7 mouse cellular contexts compared by ENCODE assay signal in genomic region chr8:105519591-105519990, GRCm38 (mm10). TPM values are rescaled to one million over a fixed set of nuclear protein-coding genes. Genes with fewer than 3 reads are reported as not detected.
DNase-seq lines count a peak whose midpoint lies in the region; ATAC-seq and TF ChIP-seq lines count a peak whose summit lies in the region.

No protein-coding gene starts in this region.

- peak overlapping the region; percentile 59 for H3K4me3 ChIP-seq in lung, embryonic 14.5 days (ENCODE audit: low read depth, low read length)
- H3K4me3 ChIP-seq in lung, adult 2 months (replicated peaks; ENCODE audit: extremely low read depth, low read depth, low read length): no peak overlapping the region
- H3K4me3 ChIP-seq in forebrain, embryonic 16.5 days (replicated peaks; ENCODE audit: low read length): no peak overlapping the region
- peak overlapping the region; percentile 67 for H3K4me3 ChIP-seq in liver, embryonic 12.5 days
- H3K4me3 ChIP-seq in stomach, embryonic 15.5 days (replicated peaks): peak overlapping the region; percentile 56; the same call in 1 of the 2 replicates

- H3K9ac ChIP-seq in lung, embryonic 14.5 days: peak overlapping the region; percentile 64; the same call in 1 of the 2 replicates
- H3K9ac ChIP-seq in forebrain, embryonic 16.5 days (replicated peaks; ENCODE audit: low read depth, low read length): no peak overlapping the region
- H3K9ac ChIP-seq in liver, embryonic 12.5 days: peak overlapping the region; percentile 71; the same call in 1 of the 2 replicates
- H3K9ac ChIP-seq in stomach, embryonic 15.5 days: 0 out of 2 replicates have a peak overlapping the region, but pooled peaks have one; percentile 56

- peak; percentile 59 for DNase-seq in lung, embryonic 14.5 days
- no peak for DNase-seq in lung, adult 2 months
- DNase-seq in ovary, postnatal 14 days (ENCODE audit: low spot score): no peak

- H3K4me2 ChIP-seq in lung, embryonic 14.5 days: peak overlapping the region; percentile 99
- H3K4me2 ChIP-seq in forebrain, embryonic 16.5 days (ENCODE audit: low read length): peak overlapping the region; percentile 98
- H3K4me2 ChIP-seq in liver, embryonic 12.5 days: peak overlapping the region; percentile 100
- peak overlapping the region; percentile 100 for H3K4me2 ChIP-seq in stomach, embryonic 15.5 days

- no peak for ATAC-seq in lung, embryonic 14.5 days (ENCODE audit: insufficient read depth)
- no peak for ATAC-seq in forebrain, embryonic 16.5 days
- no peak for ATAC-seq in liver, embryonic 12.5 days
- ATAC-seq in stomach, embryonic 15.5 days (ENCODE audit: insufficient read depth, low FRiP score, low read depth): no peak
- ATAC-seq in megakaryocyte progenitor cell, adult 5-6 weeks (replicated peaks; ENCODE audit: poor library complexity): no peak

- no peak for TF ChIP-seq CTCF in lung, embryonic 14.5 days (IDR thresholded peaks at IDR 0.05; ENCODE audit: low read depth)
- no peak for TF ChIP-seq CTCF in lung, adult 2 months (IDR thresholded peaks at IDR 0.05; ENCODE audit: insufficient read depth, low read length)

- H3K4me1 ChIP-seq in lung, embryonic 14.5 days (ENCODE audit: insufficient read depth): peaks cover 24% of the 10 kb centered on the region
- H3K4me1 ChIP-seq in lung, adult 2 months (ENCODE audit: control insufficient read depth, insufficient read depth, low read length): peaks cover 18% of the 10 kb centered on the region
- H3K4me1 ChIP-seq in forebrain, embryonic 16.5 days (replicated peaks; ENCODE audit: control insufficient read depth, insufficient read depth, low read length): peaks cover 20% of the 10 kb centered on the region
- peaks cover 74% of the 10 kb centered on the region for H3K4me1 ChIP-seq in liver, embryonic 12.5 days
- H3K4me1 ChIP-seq in stomach, embryonic 15.5 days: peaks cover 43% of the 10 kb centered on the region

- peaks cover 15% of the 10 kb centered on the region; the same call in 1 of the 2 replicates for H3K36me3 ChIP-seq in lung, embryonic 14.5 days (ENCODE audit: insufficient read depth)
- H3K36me3 ChIP-seq in forebrain, embryonic 16.5 days (ENCODE audit: control insufficient read depth, insufficient read depth): 0 out of 2 replicates have a peak, but pooled peaks cover 2% of the 10 kb centered on the region
- peaks cover 27% of the 10 kb centered on the region for H3K36me3 ChIP-seq in liver, embryonic 12.5 days
- H3K36me3 ChIP-seq in stomach, embryonic 15.5 days: peaks cover 3% of the 10 kb centered on the region; the same call in 1 of the 2 replicates

- TF ChIP-seq POLR2A in lung, adult 2 months (IDR thresholded peaks at IDR 0.05; ENCODE audit: borderline replicate concordance, extremely low read depth, low read depth, low read length): no peak

- no peaks in the 10 kb centered on the region for H3K9me3 ChIP-seq in lung, embryonic 14.5 days (ENCODE audit: low read depth, low read length)
- no peaks in the 10 kb centered on the region for H3K9me3 ChIP-seq in forebrain, embryonic 16.5 days (ENCODE audit: control insufficient read depth, low read length)
- no peaks in the 10 kb centered on the region for H3K9me3 ChIP-seq in liver, embryonic 12.5 days (replicated peaks)
- no peaks in the 10 kb centered on the region for H3K9me3 ChIP-seq in stomach, embryonic 15.5 days

- 2% methylated on average over 2 of the region's 2 CpGs for WGBS in lung, embryonic 14.5 days
- 16% methylated on average over 2 of the region's 2 CpGs for WGBS in lung, adult 2 months
- WGBS in forebrain, embryonic 16.5 days: 6% methylated on average over 2 of the region's 2 CpGs
- WGBS in liver, embryonic 12.5 days (ENCODE audit: insufficient replicate concordance): 8% methylated on average over 2 of the region's 2 CpGs
- 7% methylated on average over 2 of the region's 2 CpGs for WGBS in stomach, embryonic 15.5 days

- H3K27me3 ChIP-seq in lung, embryonic 14.5 days (ENCODE audit: insufficient read depth, low read length): no peaks in the 10 kb centered on the region; the same call in 1 of the 2 replicates
- peaks cover 22% of the 10 kb centered on the region for H3K27me3 ChIP-seq in forebrain, embryonic 16.5 days (replicated peaks; ENCODE audit: control insufficient read depth, insufficient read depth, low read length)
- peaks cover 65% of the 10 kb centered on the region for H3K27me3 ChIP-seq in liver, embryonic 12.5 days (replicated peaks)
- H3K27me3 ChIP-seq in stomach, embryonic 15.5 days (replicated peaks): peaks cover 9% of the 10 kb centered on the region; the same call in 1 of the 2 replicates

- H3K27ac ChIP-seq in lung, embryonic 14.5 days (ENCODE audit: low read depth): no peak overlapping the region
- no peak overlapping the region for H3K27ac ChIP-seq in forebrain, embryonic 16.5 days (ENCODE audit: low read length)
- no peak overlapping the region for H3K27ac ChIP-seq in liver, embryonic 12.5 days
- H3K27ac ChIP-seq in stomach, embryonic 15.5 days: no peak overlapping the region

RNA-seq across cellular contexts. Expression of gene Hsd11b2, which starts 1.0 kb away (rescaled TPM):
- polyA plus RNA-seq in lung, embryonic 14.5 days (2014; fragmentation: Nextera tagmentation; extraction: Ambion mirVana): 4.8 and 5.9 TPM in 2 replicates
- polyA plus RNA-seq in lung, adult 2 months (2012; rRNA removed): 2.1 and 4.8 TPM in 2 replicates
- 0.35 and 0.48 TPM in 2 replicates for polyA plus RNA-seq in forebrain, embryonic 16.5 days (2015; fragmentation: Nextera tagmentation; extraction: Ambion mirVana)
- polyA plus RNA-seq in liver, embryonic 12.5 days (2016; fragmentation: Nextera tagmentation; extraction: Ambion mirVana): 6.0 and 6.7 TPM in 2 replicates
- polyA plus RNA-seq in stomach, embryonic 15.5 days (2015; fragmentation: Nextera tagmentation; extraction: Ambion mirVana): 2.5 and 2.7 TPM in 2 replicates
- 0.10 and 0.12 TPM in 2 replicates for total RNA-seq in megakaryocyte progenitor cell, adult 5-6 weeks (2015)
- not detected in 2 replicates for total RNA-seq in megakaryocyte progenitor cell, adult 5-6 weeks (2017)

RNA-seq across cellular contexts. Expression of gene Zdhhc1, which starts 22.9 kb away (rescaled TPM):
- 40.0 and 41.9 TPM in 2 replicates for polyA plus RNA-seq in lung, embryonic 14.5 days (2014; fragmentation: Nextera tagmentation; extraction: Ambion mirVana)
- polyA plus RNA-seq in lung, adult 2 months (2012; rRNA removed): 130 and 133 TPM in 2 replicates
- 26.3 and 33.3 TPM in 2 replicates for polyA plus RNA-seq in forebrain, embryonic 16.5 days (2015; fragmentation: Nextera tagmentation; extraction: Ambion mirVana)
- polyA plus RNA-seq in liver, embryonic 12.5 days (2016; fragmentation: Nextera tagmentation; extraction: Ambion mirVana): 4.0 and 4.6 TPM in 2 replicates
- polyA plus RNA-seq in stomach, embryonic 15.5 days (2015; fragmentation: Nextera tagmentation; extraction: Ambion mirVana): 32.2 and 34.7 TPM in 2 replicates
- 4.8 and 5.7 TPM in 2 replicates for total RNA-seq in megakaryocyte progenitor cell, adult 5-6 weeks (2015)
- 2.7 and 5.0 TPM in 2 replicates for total RNA-seq in megakaryocyte progenitor cell, adult 5-6 weeks (2017)

RNA-seq across cellular contexts. Expression of gene Atp6v0d1, which starts 46.3 kb away (rescaled TPM):
- 74.6 and 81.0 TPM in 2 replicates for polyA plus RNA-seq in lung, embryonic 14.5 days (2014; fragmentation: Nextera tagmentation; extraction: Ambion mirVana)
- polyA plus RNA-seq in lung, adult 2 months (2012; rRNA removed): 101 and 121 TPM in 2 replicates
- polyA plus RNA-seq in forebrain, embryonic 16.5 days (2015; fragmentation: Nextera tagmentation; extraction: Ambion mirVana): 193 and 203 TPM in 2 replicates
- polyA plus RNA-seq in liver, embryonic 12.5 days (2016; fragmentation: Nextera tagmentation; extraction: Ambion mirVana): 47.2 and 51.0 TPM in 2 replicates
- polyA plus RNA-seq in stomach, embryonic 15.5 days (2015; fragmentation: Nextera tagmentation; extraction: Ambion mirVana): 73.2 and 75.8 TPM in 2 replicates
- 137 and 142 TPM in 2 replicates for total RNA-seq in megakaryocyte progenitor cell, adult 5-6 weeks (2015)
- total RNA-seq in megakaryocyte progenitor cell, adult 5-6 weeks (2017): 50.5 and 56.6 TPM in 2 replicates

RNA-seq across cellular contexts. Expression of gene Tppp3, which starts 48.3 kb away (rescaled TPM):
- 41.1 and 42.3 TPM in 2 replicates for polyA plus RNA-seq in lung, embryonic 14.5 days (2014; fragmentation: Nextera tagmentation; extraction: Ambion mirVana)
- 785 and 816 TPM in 2 replicates for polyA plus RNA-seq in lung, adult 2 months (2012; rRNA removed)
- polyA plus RNA-seq in forebrain, embryonic 16.5 days (2015; fragmentation: Nextera tagmentation; extraction: Ambion mirVana): 28.9 and 56.5 TPM in 2 replicates
- 1.2 and 1.4 TPM in 2 replicates for polyA plus RNA-seq in liver, embryonic 12.5 days (2016; fragmentation: Nextera tagmentation; extraction: Ambion mirVana)
- 44.7 and 45.5 TPM in 2 replicates for polyA plus RNA-seq in stomach, embryonic 15.5 days (2015; fragmentation: Nextera tagmentation; extraction: Ambion mirVana)
- 0.27 TPM in 1 of 2 replicates, not detected in the other for total RNA-seq in megakaryocyte progenitor cell, adult 5-6 weeks (2015)
- 0.57 and 2.4 TPM in 2 replicates for total RNA-seq in megakaryocyte progenitor cell, adult 5-6 weeks (2017)

Comparison
In these comparisons a context has a peak if more than half of its experiments do, and no peak if none do; other contexts are left out.
1. H3K4me3 ChIP-seq: peak in lung, embryonic 14.5 days (single experiment), liver, embryonic 12.5 days (single experiment) and stomach, embryonic 15.5 days (single experiment); none in lung, adult 2 months (single experiment) and forebrain, embryonic 16.5 days (single experiment).
2. Peak in every context shown above with its lines, with median percentiles within 50 percentile points of each other: H3K4me2 ChIP-seq.